Mouse (Mus musculus) stomach, embryonic 16.5 days (tissue): ENCODE results near the gene Apob. TPM values are rescaled to one million over a fixed set of nuclear protein-coding genes. Genes with fewer than 3 reads are reported as not detected.
"Not testable (repeated sequence)": the region's sequence is repeated elsewhere in the genome, so short reads cannot be mapped to it uniquely, and the experiment has no call there.

ENCODE experiments used
- ATAC-seq: fragments of 200-750 bp; cut with Nextera tagmentation; 2 replicates; pipeline ENCODE4 v1.8.0; 2017; ENCODE audit warnings: moderate number of reproducible peaks, moderate TSS enrichment; ENCODE audit not compliant: insufficient read depth, low FRiP score
- H3K27ac ChIP-seq: fragments of 300-500 bp; sonication (generic); 2 replicates; pipeline ENCODE4 v1.5.1; 2014; ENCODE audit warnings: low read length
- H3K27me3 ChIP-seq: fragments of 300-500 bp; sonication (generic); 2 replicates; pipeline ENCODE4 v1.6.1; 2014; ENCODE audit warnings: low read length, control low read depth, mixed read lengths; ENCODE audit not compliant: control insufficient read depth, insufficient read depth
- H3K36me3 ChIP-seq: fragments of 300-500 bp; sonication (generic); 2 replicates; pipeline ENCODE4 v1.6.1; 2014; ENCODE audit warnings: low read length; ENCODE audit not compliant: control insufficient read depth, insufficient read depth
- H3K4me1 ChIP-seq: fragments of 300-500 bp; sonication (generic); 2 replicates; pipeline ENCODE4 v1.6.1; 2014; ENCODE audit warnings: low read length, control low read depth, mixed read lengths; ENCODE audit not compliant: control insufficient read depth, insufficient read depth
- H3K4me2 ChIP-seq: fragments of 300-500 bp; sonication (generic); 2 replicates; pipeline ENCODE4 v1.6.1; 2014; ENCODE audit warnings: low read depth, low read length, mixed read lengths
- H3K4me3 ChIP-seq: fragments of 300-500 bp; sonication (generic); replicated peaks from 2 replicates; pipeline ENCODE4 v1.5.1; 2014; ENCODE audit warnings: mild to moderate bottlenecking, low read length
- H3K9ac ChIP-seq: fragments of 300-500 bp; sonication (generic); 2 replicates; pipeline ENCODE4 v1.6.1; 2014; ENCODE audit warnings: low read length
- H3K9me3 ChIP-seq: fragments of 300-500 bp; sonication (generic); replicated peaks from 2 replicates; pipeline ENCODE4 v1.6.1; 2016; ENCODE audit warnings: low read length, control low read depth; ENCODE audit not compliant: control insufficient read depth
- WGBS: fragments of 180-500 bp; shearing (Covaris S2); extraction: QIAGEN DNeasy Blood & Tissue Kit; methylation state at CpG from one replicate; pipeline ENCODE4 v1.1.7; 2014; 5-methylcytosine and 5-hydroxymethylcytosine counted together
- polyA plus RNA-seq: library from polyadenylated mRNA; unstranded; fragments of >200 nt; fragmentation: Nextera tagmentation; extraction: Ambion mirVana; gene quantifications from 2 replicates; pipeline ENCODE4 v1.2.1, GENCODE M21; 2015

Gene Apob
- polyA plus RNA-seq, 1 experiment from 2014 or later = 19.0 TPM

DNA sequence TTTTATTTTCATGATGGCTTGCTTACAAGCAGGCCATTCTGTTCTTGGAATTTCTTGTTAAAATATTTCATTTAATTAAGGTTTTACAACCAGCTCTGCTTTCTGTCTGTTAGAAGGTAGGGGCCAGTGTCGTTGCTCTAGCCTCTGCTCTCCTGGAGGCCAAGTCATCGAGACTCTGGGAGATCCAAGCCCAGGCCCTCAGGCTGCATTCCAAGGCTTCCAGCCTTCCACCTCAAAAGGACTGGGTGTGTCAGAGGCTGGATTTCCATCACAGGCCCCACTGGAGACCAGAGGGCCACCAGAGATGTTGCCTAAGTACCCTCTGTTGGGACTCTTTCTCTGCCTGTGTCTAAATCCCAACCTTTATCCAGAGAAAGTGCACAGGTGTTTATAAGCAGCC lies 52.6 kb downstream of the Apob start:
- Histone ChIP-seq H3K9me3 (no peaks in the 10 kb centered on the region), H3K36me3 (no peaks in the 10 kb centered on the region), H3K4me1 (no peaks in the 10 kb centered on the region), H3K4me2 (no peak overlapping the region), H3K27me3 (no peaks in the 10 kb centered on the region), H3K27ac (no peak overlapping the region), H3K9ac (no peak overlapping the region), H3K4me3 (no peak overlapping the region)
- 55% methylated on average over 2 of the region's 2 CpGs for WGBS
- no peak for ATAC-seq

DNA sequence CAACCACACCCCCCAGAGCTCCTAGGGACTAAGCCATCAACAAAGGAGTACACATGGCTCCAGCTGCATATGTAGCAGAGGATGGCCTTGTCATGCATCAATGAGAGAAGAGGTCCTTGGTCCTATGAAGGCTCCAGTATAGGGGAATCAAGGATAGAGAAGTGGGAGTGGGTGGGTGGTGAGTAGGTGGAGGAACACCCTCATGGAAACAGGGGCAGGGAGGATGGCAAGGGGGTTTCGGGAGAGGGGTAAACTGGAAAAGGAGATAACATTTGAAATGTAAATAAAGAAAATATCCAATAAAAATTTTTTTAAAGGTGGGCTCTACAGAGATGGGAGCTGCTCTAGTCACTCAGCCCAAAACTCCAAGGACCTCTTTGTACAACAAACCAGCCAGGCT lies 53.7 kb downstream of the Apob start:
- whole genome bisulfite sequencing = 79% methylated on average over 1 of the region's 1 CpGs

DNA sequence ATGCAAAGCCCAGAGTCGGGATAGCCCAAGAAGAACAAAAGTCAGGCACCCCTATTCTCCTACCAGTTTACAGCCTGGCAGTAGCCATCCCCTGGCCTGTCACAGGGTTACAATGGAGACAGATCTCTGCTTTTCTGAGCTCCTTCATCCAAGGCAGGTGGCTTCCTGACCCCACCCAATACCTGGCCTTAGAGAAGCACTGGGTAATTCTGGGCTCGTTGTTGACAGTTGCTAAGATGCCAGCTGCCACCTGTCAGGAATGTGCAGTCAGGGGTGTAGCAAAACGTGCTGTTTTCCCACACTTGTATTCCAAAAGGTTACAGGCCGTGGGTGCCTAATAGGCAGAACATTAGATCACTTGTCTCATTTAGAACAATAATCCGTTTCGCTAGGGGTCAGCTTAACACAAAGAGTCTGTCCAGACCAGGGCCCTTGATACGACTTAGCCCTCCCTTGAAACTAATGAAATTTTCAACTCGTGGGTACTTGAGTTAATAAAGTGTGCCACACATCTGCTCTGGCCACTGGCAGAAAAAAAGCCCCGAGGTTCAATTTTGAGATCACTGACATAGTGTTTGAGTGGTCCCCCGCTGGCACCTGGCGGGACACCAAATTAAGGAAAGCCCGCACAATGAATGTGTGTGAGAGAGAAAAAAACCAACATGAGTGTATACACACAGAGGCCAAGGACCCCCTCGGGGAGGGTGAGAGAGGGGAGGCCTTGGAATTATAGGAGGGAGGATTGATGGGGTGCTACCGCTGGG lies 54.3 kb downstream of the Apob start:
- ATAC-seq = no peak
- 50% methylated on average over 14 of the region's 14 CpGs for WGBS

More for the DNA sequence above, 53.7 kb downstream of the Apob start:
- H3K4me1 ChIP-seq, H3K4me2 ChIP-seq, H3K27me3 ChIP-seq, H3K9ac ChIP-seq, ATAC-seq, H3K9me3 ChIP-seq, H3K27ac ChIP-seq, H3K36me3 ChIP-seq, H3K4me3 ChIP-seq: not testable (repeated sequence)

DNA sequence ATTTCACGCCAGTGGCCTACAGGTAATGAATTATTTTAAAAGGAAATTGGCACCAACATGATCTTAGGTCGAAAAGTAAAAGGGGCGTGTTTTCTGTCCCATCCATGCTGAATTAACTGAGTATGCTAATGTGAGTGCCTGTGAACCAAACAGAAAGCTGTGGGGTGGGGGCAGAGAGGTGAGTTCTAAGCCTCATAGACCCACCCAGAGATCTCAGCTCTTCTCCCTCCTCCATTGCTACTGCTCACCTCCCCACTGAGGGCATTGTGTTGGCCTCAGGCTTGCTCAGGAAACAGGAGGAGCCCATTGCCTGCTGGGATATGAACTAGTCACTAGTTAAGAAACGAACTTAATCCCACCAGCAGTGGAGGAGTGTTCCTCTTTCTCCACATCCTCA lies 54.9 kb downstream of the Apob start:
- H3K27ac ChIP-seq = no peak overlapping the region
- no peak overlapping the region for H3K4me3 ChIP-seq
- no peaks in the 10 kb centered on the region for H3K36me3 ChIP-seq
- no peaks in the 10 kb centered on the region for H3K27me3 ChIP-seq
- no peak overlapping the region for H3K4me2 ChIP-seq
- no peak for ATAC-seq
- WGBS = 54% methylated on average over 4 of the region's 4 CpGs
- no peaks in the 10 kb centered on the region for H3K9me3 ChIP-seq
- H3K4me1 ChIP-seq = no peaks in the 10 kb centered on the region
- H3K9ac ChIP-seq = no peak overlapping the region

More for the DNA sequence above, 54.3 kb downstream of the Apob start:
- Histone ChIP-seq H3K27me3 (no peaks in the 10 kb centered on the region), H3K9me3 (no peaks in the 10 kb centered on the region), H3K4me2 (no peak overlapping the region), H3K4me1 (no peaks in the 10 kb centered on the region), H3K4me3 (no peak overlapping the region), H3K9ac (no peak overlapping the region), H3K27ac (no peak overlapping the region), H3K36me3 (no peaks in the 10 kb centered on the region)

DNA sequence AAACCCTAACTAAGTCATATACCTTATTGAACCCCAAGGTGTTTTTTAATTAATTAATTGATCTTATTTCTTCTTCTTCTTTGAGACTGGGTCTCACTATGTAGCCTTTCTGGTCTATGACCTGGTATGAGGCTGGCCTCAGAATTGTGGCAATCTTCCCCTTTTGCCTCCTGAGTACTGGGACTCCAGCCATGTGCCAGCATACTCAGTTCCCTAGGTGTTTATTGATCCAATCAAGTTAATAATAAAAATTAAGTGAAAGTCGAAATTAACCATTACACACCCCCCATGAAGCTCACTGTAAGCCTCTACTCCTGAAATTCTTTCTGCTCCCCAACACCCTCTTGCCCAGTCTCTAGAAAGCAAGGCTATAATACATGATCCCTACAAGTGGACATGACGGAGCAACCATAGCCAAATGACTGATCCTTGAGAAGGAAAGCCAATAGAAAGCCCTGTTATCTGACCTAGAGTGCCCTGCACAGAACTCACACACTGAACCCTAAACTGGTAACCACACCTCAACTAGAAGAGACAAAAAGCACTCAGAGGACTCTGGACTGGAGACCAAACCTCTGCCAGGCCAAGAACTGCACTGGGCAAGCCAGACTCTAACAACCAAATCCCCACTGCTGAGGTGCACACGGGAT lies 60.8 kb downstream of the Apob start:
- WGBS = 84% methylated on average over 3 of the region's 3 CpGs

DNA sequence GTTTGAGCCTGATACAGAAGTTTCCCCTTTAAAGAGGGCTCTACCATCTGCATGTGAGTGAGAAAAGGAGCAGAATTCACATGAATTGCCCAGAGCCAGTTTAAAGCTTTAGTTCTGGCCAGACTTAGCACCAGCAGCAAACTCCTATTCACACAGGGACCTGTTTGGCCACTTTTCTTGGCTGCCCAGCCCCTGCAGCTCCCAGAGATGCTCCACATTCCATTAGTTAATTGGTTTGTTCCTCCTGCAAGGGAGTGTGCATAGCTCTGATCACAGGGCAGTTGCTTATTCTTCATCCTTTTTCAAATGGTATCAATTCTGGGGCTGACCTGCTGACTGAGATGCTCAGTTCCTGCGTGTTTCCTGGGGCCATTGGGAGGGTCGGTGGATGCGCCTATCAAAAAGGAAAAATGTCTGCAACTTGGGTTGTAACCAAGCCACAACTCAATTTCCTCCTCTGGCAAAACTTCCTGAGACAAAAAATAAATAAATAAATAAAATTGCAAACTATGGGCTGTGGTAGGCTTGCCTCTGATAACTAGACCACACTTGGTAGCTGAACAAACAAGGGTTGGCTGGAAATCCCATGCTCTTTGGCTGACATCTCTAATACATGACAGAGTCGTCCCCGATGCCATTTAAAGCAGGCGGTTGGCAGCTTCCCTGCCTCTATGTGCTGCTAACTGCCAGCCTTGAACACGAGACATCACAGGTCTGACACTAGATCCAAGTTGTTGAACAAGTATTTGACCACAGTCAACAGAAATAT lies 65.4 kb downstream of the Apob start:
- Histone ChIP-seq H3K4me1 (no peaks in the 10 kb centered on the region), H3K9ac (no peak overlapping the region), H3K9me3 (no peaks in the 10 kb centered on the region), H3K27me3 (no peaks in the 10 kb centered on the region; the same call in 1 of the 2 replicates), H3K4me2 (no peak overlapping the region), H3K4me3 (no peak overlapping the region), H3K27ac (no peak overlapping the region), H3K36me3 (no peaks in the 10 kb centered on the region)
- ATAC-seq = no peak
- WGBS = 52% methylated on average over 7 of the region's 7 CpGs

More for the DNA sequence above, 60.8 kb downstream of the Apob start:
- no peak overlapping the region for H3K4me3 ChIP-seq
- H3K36me3 ChIP-seq = no peaks in the 10 kb centered on the region
- no peak overlapping the region for H3K27ac ChIP-seq
- H3K27me3 ChIP-seq = no peaks in the 10 kb centered on the region
- no peaks in the 10 kb centered on the region for H3K9me3 ChIP-seq
- H3K4me1 ChIP-seq = no peaks in the 10 kb centered on the region
- no peak overlapping the region for H3K9ac ChIP-seq
- no peak for ATAC-seq
- no peak overlapping the region for H3K4me2 ChIP-seq

DNA sequence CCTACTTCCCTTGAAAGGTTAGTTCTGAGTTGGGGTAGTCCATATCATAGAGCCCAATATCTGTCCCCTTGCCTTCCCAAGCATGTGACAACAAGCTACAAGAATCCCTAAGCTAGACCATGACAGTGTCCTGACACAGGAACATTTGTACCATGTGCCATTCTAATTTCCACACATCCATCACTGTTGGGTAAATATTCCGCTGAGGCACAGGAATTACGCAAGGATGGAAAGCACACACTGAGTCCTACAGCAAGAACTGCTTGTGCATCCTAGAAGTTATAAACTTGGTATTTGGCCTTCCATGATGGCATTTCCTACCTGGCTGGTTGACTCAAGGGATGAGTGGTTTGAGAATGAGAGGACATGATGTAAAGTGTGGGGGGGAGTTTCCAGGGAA lies 69.6 kb downstream of the Apob start:
- H3K27ac ChIP-seq = no peak overlapping the region
- H3K9me3 ChIP-seq = no peaks in the 10 kb centered on the region
- H3K4me2 ChIP-seq = no peak overlapping the region
- H3K27me3 ChIP-seq = no peaks in the 10 kb centered on the region; the same call in 1 of the 2 replicates
- WGBS = 91% methylated on average over 2 of the region's 2 CpGs
- H3K4me1 ChIP-seq = no peaks in the 10 kb centered on the region
- H3K36me3 ChIP-seq = no peaks in the 10 kb centered on the region
- ATAC-seq = no peak
- H3K4me3 ChIP-seq = no peak overlapping the region
- H3K9ac ChIP-seq = no peak overlapping the region

DNA sequence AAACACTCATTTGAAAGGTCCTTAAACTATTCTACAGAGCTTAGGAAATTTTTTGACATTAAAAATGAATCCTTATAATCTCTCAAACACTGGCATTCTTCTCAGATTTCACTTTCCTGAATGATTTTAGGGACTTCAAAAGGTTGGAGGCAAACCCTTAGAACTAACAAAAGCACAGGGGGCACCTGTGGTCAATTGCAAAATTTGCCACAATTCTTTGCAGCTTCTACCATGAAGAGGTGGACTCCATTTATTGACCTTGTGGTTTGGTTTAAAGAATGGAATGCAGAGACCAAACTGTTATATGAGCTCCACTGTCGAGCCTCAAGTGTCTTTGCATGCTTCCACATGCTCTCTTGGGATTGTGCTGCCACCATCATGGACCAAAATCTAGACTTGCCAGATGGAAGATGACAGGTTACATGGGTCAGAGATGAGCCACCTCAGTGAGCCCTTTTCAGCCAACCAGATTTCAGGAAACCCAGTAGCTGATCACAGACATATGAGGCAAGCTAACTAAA lies 70.4 kb downstream of the Apob start:
- 39% methylated on average over 1 of the region's 1 CpGs for WGBS
- no peaks in the 10 kb centered on the region for H3K36me3 ChIP-seq
- no peaks in the 10 kb centered on the region for H3K9me3 ChIP-seq
- H3K4me2 ChIP-seq = no peak overlapping the region
- H3K9ac ChIP-seq = no peak overlapping the region
- no peak for ATAC-seq
- H3K27me3 ChIP-seq = no peaks in the 10 kb centered on the region; the same call in 1 of the 2 replicates
- no peak overlapping the region for H3K4me3 ChIP-seq
- H3K27ac ChIP-seq = no peak overlapping the region
- no peaks in the 10 kb centered on the region for H3K4me1 ChIP-seq
